In genomic region chr13:119835320-119836056, GRCm38 (mm10) we compare ENCODE assay signal across 8 mouse cellular contexts. TPM values are rescaled to one million over a fixed set of nuclear protein-coding genes. Genes with fewer than 3 reads are reported as not detected.
DNase-seq lines count a peak whose midpoint lies in the region; ATAC-seq and TF ChIP-seq lines count a peak whose summit lies in the region.
"Not testable (repeated sequence)": the region's sequence is repeated elsewhere in the genome, so short reads cannot be mapped to it uniquely, and the experiment has no call there.

Gene D13Ertd608e, plus strand, starts transcription at chr13:119836006.

- peak within 1 kb of the TSS; percentile 35 for H3K4me2 ChIP-seq in forebrain, postnatal 0 days (ENCODE audit: low read depth)
- peak within 1 kb of the TSS; percentile 15; the same call in 1 of the 2 replicates for H3K4me2 ChIP-seq in hindbrain, embryonic 11.5 days (replicated peaks; ENCODE audit: low read depth, low read length)
- peak within 1 kb of the TSS; percentile 50 for H3K4me2 ChIP-seq in stomach, embryonic 15.5 days

- H3K27me3 ChIP-seq in forebrain, postnatal 0 days (ENCODE audit: insufficient read depth, low read length); hindbrain, embryonic 11.5 days (ENCODE audit: control insufficient read depth, insufficient read depth, low read length); stomach, embryonic 15.5 days (replicated peaks): not testable (repeated sequence)

- peak; percentile 47 for TF ChIP-seq CTCF in forebrain, postnatal 0 days (IDR thresholded peaks at IDR 0.05; ENCODE audit: low read depth)
- 0 out of 2 replicates have a peak, but pooled peaks have one; percentile 19 for TF ChIP-seq CTCF in lung, adult 2 months (IDR thresholded peaks at IDR 0.05; ENCODE audit: insufficient read depth, low read length)

- peak; percentile 59 for ATAC-seq in forebrain, postnatal 0 days
- ATAC-seq in hindbrain, embryonic 11.5 days (ENCODE audit: low FRiP score): peak; percentile 31
- ATAC-seq in stomach, embryonic 15.5 days (ENCODE audit: insufficient read depth, low FRiP score, low read depth): 0 out of 2 replicates have a peak, but pooled peaks have one; percentile 48

- peak; percentile 38 for DNase-seq in ES-CJ7 (ENCODE audit: low read depth, low spot score)
- peak; percentile 2 for DNase-seq in cerebellum, adult 8-10 months
- DNase-seq in forebrain, postnatal 0 days: peak; percentile 39
- peak; percentile 62 for DNase-seq in hindbrain, embryonic 11.5 days (ENCODE audit: low spot score)
- peak; percentile 29 for DNase-seq in layer of hippocampus, adult 11-12 months (ENCODE audit: low spot score)
- DNase-seq in lung, adult 2 months: peak; percentile 12
- peak; percentile 30 for DNase-seq in neural tube, embryonic 10.5 days (ENCODE audit: extremely low spot score, low spot score)

- 0 out of 2 replicates have a peak within 1 kb of the TSS, but pooled peaks have one; percentile 3 for H3K4me3 ChIP-seq in forebrain, postnatal 0 days (ENCODE audit: low read depth, low read length)
- not testable (repeated sequence) for H3K4me3 ChIP-seq in hindbrain, embryonic 11.5 days (ENCODE audit: low read depth, low read length); lung, adult 2 months (replicated peaks; ENCODE audit: extremely low read depth, low read depth, low read length)
- 0 out of 2 replicates have a peak within 1 kb of the TSS, but pooled peaks have one; percentile 19 for H3K4me3 ChIP-seq in stomach, embryonic 15.5 days (replicated peaks)

- H3K36me3 ChIP-seq in forebrain, postnatal 0 days (ENCODE audit: insufficient read depth); hindbrain, embryonic 11.5 days (ENCODE audit: control insufficient read depth, insufficient read depth, low read length); stomach, embryonic 15.5 days: not testable (repeated sequence)

- H3K4me1 ChIP-seq in forebrain, postnatal 0 days (ENCODE audit: insufficient read depth); hindbrain, embryonic 11.5 days (replicated peaks; ENCODE audit: control insufficient read depth, insufficient read depth, low read length); lung, adult 2 months (ENCODE audit: control insufficient read depth, insufficient read depth, low read length); stomach, embryonic 15.5 days: not testable (repeated sequence)

- TF ChIP-seq POLR2A in lung, adult 2 months (IDR thresholded peaks at IDR 0.05; ENCODE audit: borderline replicate concordance, extremely low read depth, low read depth, low read length): not testable (repeated sequence)

- not testable (repeated sequence) for H3K9ac ChIP-seq in forebrain, postnatal 0 days; hindbrain, embryonic 11.5 days (ENCODE audit: low read depth, low read length); stomach, embryonic 15.5 days

- not testable (repeated sequence) for H3K27ac ChIP-seq in forebrain, postnatal 0 days (ENCODE audit: low read depth, low read length); hindbrain, embryonic 11.5 days (ENCODE audit: low read depth, low read length); stomach, embryonic 15.5 days

- H3K9me3 ChIP-seq in forebrain, postnatal 0 days (ENCODE audit: low read length); hindbrain, embryonic 11.5 days (ENCODE audit: control insufficient read depth, low read length); stomach, embryonic 15.5 days: not testable (repeated sequence)

- 13% methylated on average over 18 of the region's 25 CpGs for WGBS in forebrain, postnatal 0 days
- WGBS in hindbrain, embryonic 11.5 days: 16% methylated on average over 18 of the region's 25 CpGs
- WGBS in lung, adult 2 months: 15% methylated on average over 18 of the region's 25 CpGs
- 15% methylated on average over 19 of the region's 25 CpGs for WGBS in stomach, embryonic 15.5 days

RNA-seq across cellular contexts. Expression of gene D13Ertd608e, which starts in this region (rescaled TPM):
- not detected in 2 replicates for total RNA-seq in forebrain, postnatal 0 days (2014; rRNA removed)
- polyA plus RNA-seq in forebrain, postnatal 0 days (2015; fragmentation: Nextera tagmentation; extraction: Ambion mirVana): not detected in 2 replicates
- polyA plus RNA-seq in hindbrain, embryonic 11.5 days (2014; fragmentation: Nextera tagmentation; extraction: Ambion mirVana): not detected in 2 replicates
- polyA plus RNA-seq in lung, adult 2 months (2012; rRNA removed): 0.34 TPM in 1 of 2 replicates, not detected in the other
- polyA plus RNA-seq in stomach, embryonic 15.5 days (2015; fragmentation: Nextera tagmentation; extraction: Ambion mirVana): not detected in 2 replicates

Comparison
In these comparisons a context has a peak if more than half of its experiments do, and no peak if none do; other contexts are left out.
1. Peak in DNase-seq, ATAC-seq, H3K4me3 ChIP-seq and H3K4me2 ChIP-seq in forebrain, postnatal 0 days; RNA of the gene not detected or under 1 TPM.
2. Peak in DNase-seq, ATAC-seq and H3K4me2 ChIP-seq in hindbrain, embryonic 11.5 days; RNA of the gene not detected or under 1 TPM.
3. Peak in DNase-seq in lung, adult 2 months; RNA of the gene not detected or under 1 TPM.
4. Peak in ATAC-seq, H3K4me3 ChIP-seq and H3K4me2 ChIP-seq in stomach, embryonic 15.5 days; RNA of the gene not detected or under 1 TPM.
5. DNase-seq: peak in every context shown above with its lines; median percentile 62 in hindbrain, embryonic 11.5 days; 39 in forebrain, postnatal 0 days; 38 in ES-CJ7; 30 in neural tube, embryonic 10.5 days; 29 in layer of hippocampus, adult 11-12 months; 12 in lung, adult 2 months; 2 in cerebellum, adult 8-10 months.